20 mouse cellular contexts compared by ENCODE assay signal in the genomic region with DNA sequence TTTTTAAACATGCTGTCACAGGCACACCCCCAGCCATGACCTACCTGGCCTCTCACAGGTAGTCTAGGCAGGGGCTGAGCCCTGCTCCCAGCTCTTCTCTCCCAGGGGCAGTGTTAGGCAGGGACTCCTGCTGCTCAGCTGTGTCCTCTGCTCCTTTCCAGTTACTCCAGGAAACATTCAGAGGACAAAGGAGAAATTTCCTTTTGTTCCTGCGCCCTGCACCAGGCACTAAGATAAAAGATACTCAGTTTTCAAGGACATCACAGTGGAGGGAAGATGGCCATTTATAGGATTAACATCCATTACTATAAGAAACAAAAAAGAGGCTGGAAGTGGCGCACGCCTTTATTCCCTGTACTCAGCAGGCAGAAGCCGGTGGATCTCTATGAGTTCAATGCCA. TPM values are rescaled to one million over a fixed set of nuclear protein-coding genes. Genes with fewer than 3 reads are reported as not detected.
"Had no signal": no experiment of that assay in that cellular context is flagged by ENCODE, and none has a peak within 500 bp of the region (broad histone marks: within the 10 kb centered on the region; RNA-seq: fewer than 3 reads in every experiment).

No protein-coding gene starts in this region.

- DNase-seq: lung, adult 18-20 months; lung, embryonic 14.5 days; lung, postnatal 10 days; lung, postnatal 4 days; midbrain, embryonic 14.5 days; retina, postnatal 1 day; right cerebral cortex, adult 18-20 months; right cerebral cortex, postnatal 25 days; right cerebral cortex, postnatal 4 days; spleen, adult 18-20 months; thymus, adult 2 months; thymus, postnatal 25 days; thymus, postnatal 4 days had no signal

- H3K27ac ChIP-seq: midbrain, embryonic 10.5 days; midbrain, embryonic 12.5 days; neural tube, embryonic 13.5 days; neural tube, embryonic 15.5 days had no signal

- H3K36me3 ChIP-seq: midbrain, embryonic 12.5 days; neural tube, embryonic 13.5 days; neural tube, embryonic 15.5 days had no signal

- H3K27me3 ChIP-seq: midbrain, embryonic 12.5 days; neural tube, embryonic 13.5 days; neural tube, embryonic 15.5 days had no signal

- H3K9me3 ChIP-seq: midbrain, embryonic 10.5 days; midbrain, embryonic 12.5 days; neural tube, embryonic 13.5 days; neural tube, embryonic 15.5 days had no signal

- H3K4me3 ChIP-seq: midbrain, embryonic 10.5 days; midbrain, embryonic 12.5 days; myocyte; neural tube, embryonic 13.5 days; neural tube, embryonic 15.5 days had no signal

RNA-seq across cellular contexts. Expression of gene Gm49373, which starts 23.1 kb away (rescaled TPM):
- total RNA-seq: megakaryocyte-erythroid progenitor cell, adult 5-6 weeks had no signal

RNA-seq across cellular contexts. Expression of gene Zglp1, which starts 29.1 kb away (rescaled TPM):
- total RNA-seq: megakaryocyte, adult 5-6 weeks had no signal
- polyA plus RNA-seq: lung, embryonic 14.5 days had no signal
